In the genomic region with DNA sequence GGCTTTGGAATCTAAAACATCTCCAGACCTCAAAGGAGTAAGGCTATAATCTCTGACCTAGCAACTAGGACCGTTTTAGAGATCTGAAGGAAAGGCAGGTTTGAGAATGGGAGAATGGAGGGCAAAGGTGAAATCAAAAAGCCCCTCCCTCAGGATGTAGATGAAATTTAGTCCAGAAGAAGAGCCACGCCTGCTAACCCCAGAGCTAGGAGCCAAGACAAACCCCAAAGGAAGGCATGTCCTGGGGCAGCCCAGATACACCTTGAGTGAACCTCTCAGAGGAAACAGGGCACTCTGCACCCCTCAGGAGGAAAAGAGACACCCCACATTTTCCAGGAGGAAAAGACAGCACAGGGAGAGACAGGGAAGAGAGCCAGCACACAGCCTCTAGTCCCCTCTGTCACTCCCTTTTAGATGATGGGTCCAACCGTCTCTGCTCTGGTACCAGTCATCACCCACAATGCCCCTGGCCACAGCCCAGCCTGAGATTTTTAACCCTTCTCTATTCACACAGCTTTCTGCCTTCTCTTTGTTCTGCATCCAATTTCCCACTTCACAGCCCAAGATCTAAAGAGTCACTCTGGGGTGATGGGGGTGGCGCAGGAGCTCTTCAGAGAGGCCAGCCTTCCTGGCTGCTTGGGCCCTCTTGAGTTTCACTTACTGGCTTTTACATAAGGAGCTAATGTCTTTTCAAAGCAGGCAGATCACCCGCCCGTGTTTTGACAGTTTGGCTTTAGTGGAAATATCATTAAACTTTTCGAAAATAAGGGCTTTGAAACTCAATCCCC, we compare ENCODE assay signal across 8 mouse cellular contexts.
A peak's percentile ranks its signal among the peaks of the same experiment; 100 is the strongest.
DNase-seq lines count a peak whose midpoint lies in the region.

No protein-coding gene starts in this region.

- intact Hi-C loops in left cerebral cortex, postnatal 36 days (cut with DNase I): no loop called here

- peak; percentile 20 for DNase-seq in urinary bladder, postnatal 14 days (ENCODE audit: low spot score)
- DNase-seq in urinary bladder, adult 2 months (ENCODE audit: low spot score): no peak
- DNase-seq in forelimb bud, embryonic 11.5 days (ENCODE audit: low read depth, low spot score): peak; percentile 7
- DNase-seq in lung, postnatal 14 days: peak; percentile 67
- peak; percentile 56 for DNase-seq in thymus, postnatal 0 days (ENCODE audit: low spot score)
- DNase-seq in left cerebral cortex, postnatal 36 days (ENCODE audit: low spot score in 2 of 2): no peak
- DNase-seq in urinary bladder, adult 18-20 months (ENCODE audit: low spot score in 2 of 2): no peak
- DNase-seq in kidney, adult 18-20 months: no peak

Comparison
In these comparisons a context has a peak if more than half of its experiments do, and no peak if none do; other contexts are left out.
1. DNase-seq: peak in urinary bladder, postnatal 14 days (single experiment), forelimb bud, embryonic 11.5 days (single experiment), lung, postnatal 14 days (single experiment) and thymus, postnatal 0 days (single experiment); none in urinary bladder, adult 2 months (single experiment), left cerebral cortex, postnatal 36 days (0 of 2), urinary bladder, adult 18-20 months (0 of 2) and kidney, adult 18-20 months (single experiment).